Mouse (Mus musculus) right cerebral cortex, adult 18-20 months (tissue): Measurements from ENCODE around the gene Gm37240.

Experiments used
- DNase-seq: peaks from one replicate; pipeline ENCODE4 v3.0.0; 2022; ENCODE audit warnings: mixed read lengths

Gm37240 gene

DNA sequence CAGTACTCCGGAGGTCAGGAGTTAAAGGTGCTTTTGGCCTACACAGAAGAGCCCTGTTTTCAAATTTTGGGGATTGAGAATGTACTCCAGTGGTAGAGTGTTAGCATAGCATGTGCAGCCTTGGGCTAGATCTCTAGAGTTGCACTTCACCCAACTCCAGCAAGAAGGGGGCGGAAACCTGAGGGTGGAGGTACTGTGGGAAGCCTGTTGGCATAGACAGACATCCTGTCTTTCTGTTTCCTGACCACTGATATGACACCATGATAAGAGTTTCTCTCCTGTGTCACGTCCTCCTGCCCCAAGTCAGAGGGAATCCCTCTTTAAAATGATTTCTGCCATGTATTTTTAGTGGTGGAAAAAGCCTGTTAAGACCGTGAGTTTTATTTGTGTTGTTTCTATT is 1038.5 kb downstream of the Gm37240 start:
- DNase-seq = no peak

DNA sequence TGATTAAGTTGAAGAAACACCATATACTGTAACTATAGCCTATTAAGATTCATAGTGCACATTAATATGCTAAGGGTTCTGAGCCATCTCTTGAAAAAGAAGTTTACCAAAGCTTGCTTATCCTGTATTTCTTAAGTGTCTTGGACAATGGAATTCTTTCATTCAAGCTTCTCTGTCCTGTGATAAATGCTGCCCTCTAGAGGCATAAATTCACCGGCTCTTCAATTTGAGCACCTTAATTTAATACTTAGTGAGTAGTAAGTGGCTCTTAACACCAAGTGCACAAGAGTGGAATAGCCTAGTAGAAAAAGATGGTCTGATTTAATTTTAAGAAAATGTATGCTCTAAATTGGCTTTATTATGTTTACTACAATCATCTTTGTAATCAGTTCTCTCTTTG is 1043.7 kb downstream of the Gm37240 start:
- peak; percentile 50 for DNase-seq

DNA sequence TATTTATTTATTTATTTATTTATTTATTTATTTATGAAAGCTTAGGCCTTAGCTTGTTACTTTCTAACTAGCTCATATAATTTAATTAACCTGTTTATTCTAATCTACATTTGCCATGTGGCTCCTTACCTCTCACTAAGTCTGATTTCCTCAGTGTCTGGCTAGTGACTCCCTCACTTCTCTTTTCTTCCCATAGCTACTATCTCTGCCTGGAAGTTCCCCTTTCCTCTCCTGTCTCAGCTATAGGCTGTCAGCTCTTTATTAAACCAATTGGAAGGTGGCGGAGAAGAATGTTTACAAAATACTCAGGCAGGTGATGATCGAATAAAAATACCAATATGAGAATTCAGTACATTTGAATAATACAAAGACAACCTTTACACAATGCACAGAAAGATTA is 1044.5 kb downstream of the Gm37240 start:
- DNase-seq = no peak

DNA sequence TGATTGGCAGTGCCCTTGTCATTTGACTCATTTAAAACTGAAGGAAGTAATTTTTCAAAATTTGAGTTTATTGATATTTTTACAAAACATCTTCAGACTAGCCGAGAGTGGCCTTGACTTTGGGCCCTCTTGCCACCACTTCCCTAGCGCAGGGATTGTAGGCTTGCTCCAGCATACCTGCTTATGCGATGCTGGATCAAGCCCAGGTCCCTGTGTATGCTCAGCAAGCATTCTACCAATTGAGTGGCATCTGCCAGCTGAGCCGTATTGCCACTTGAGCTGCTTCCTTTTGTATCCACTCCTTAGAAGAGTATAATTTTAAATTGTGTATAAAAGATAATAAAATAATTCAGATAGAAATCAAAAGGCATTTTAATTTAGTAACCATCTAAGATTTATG is 1046.0 kb downstream of the Gm37240 start:
- no peak for DNase-seq

DNA sequence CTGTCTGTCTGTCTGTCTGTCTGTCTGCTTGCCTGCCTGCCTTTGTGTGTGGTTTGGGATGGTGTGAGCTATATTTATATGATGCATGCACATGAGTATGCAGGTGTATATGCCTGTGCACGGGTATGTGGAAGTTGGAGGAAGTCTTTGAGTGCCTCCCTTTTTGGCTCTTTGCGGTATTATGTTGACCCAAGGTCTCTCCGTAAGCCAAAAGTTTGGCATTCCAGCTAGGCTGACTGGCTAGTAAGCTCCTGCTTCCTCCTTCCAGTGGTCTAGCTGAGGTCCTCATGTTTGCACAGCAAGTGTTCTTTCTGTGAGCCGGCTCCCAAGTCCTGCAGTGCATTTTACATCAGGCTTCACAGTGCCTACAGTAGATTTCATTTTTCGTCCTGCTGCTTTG is 1047.8 kb downstream of the Gm37240 start:
- no peak for DNase-seq

DNA sequence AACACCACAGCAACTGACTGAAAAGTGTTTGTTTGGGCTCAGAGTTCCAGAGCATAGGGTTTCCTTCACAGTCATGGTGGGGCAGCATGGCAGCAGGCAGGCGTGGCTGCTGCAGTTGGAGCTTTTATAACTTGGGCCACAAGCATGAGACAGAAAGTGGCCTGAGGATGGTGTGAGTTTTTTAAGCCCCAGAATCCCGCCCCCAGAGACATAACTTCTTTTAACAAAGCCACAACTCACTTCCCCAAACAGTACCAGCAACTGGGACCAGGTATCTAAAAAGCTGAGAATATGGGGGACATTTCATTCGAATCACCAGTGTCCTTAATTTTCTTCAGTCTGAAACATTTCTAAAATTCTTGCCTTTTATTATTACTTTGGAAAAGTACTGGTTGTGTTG is 1049.3 kb downstream of the Gm37240 start:
- no peak for DNase-seq

DNA sequence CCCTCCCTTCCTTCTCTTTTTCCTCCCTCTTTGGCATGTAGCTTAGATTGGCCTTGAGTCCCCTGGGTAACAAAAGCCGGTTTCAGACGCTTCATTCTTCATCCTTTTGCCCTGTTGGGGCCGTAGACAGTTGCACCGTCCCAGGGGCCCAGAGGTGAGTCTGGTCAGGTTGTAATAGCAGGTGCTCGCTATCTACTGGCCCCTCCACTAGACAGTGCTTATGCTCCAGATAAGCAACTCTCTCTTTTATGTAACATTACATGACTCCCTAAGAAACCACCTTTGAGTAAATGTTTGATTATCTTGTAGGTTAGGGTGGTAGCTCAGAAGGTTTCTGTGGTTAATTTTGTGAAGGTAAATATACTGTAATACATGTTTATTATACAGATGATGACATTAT is 1051.3 kb downstream of the Gm37240 start:
- DNase-seq = no peak

DNA sequence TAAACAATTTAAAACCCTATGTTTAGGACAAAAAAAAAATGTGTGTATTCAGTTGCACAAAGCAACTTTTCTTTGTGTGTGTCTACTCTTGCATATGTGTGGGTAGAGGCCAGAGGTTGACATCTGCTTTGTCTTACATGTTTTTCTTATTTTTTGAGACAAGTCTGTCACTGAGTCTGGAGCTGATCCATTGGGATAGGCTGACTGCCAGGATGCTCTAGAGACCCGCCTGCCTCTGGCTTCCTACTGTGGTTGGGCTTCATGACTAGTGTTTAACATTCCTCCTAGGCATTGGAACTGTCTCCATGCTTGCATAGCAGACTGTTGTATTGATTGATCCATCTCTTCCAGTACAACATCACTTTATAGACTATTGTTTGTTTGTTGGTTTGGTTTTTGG is 1058.0 kb downstream of the Gm37240 start:
- DNase-seq = no peak

DNA sequence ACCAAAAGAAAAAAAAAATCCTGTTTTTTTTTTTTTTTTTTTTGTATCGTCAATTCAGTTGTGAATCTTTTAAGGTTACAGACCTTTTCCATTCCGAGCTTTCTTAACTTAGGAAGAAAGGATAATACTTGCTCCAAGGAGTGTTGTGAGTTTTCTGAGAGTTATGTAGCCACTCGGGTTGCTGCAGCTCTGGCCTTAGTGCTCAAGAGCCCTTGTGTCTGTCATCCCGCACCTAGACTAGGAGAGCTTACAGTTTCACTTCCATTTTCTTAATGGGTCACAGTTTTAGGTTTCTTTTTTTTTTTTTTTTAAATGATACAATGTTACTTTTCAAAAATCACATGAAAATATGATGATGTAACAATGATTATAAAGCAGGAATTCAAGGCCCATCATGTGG is 1059.7 kb downstream of the Gm37240 start:
- DNase-seq = no peak

DNA sequence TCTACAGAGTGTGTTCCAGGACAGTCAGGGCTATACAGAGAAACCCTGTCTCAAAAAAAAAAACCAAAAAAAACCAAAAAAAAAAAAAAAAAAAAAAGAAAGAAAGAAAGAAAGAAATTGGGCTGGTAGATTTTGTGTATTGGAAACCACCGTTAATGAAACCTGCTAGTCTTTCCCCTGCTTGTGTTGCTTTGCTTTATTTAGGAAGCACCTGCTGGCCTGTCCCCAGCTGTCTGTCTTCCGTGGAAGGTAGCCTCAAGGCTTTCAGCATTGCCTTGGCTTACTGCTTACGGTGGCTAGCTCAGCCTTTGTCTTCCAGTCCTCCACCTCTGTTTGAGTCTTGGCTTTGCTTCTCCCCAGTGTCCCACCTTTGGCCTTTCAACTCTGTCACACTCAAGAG is 1060.4 kb downstream of the Gm37240 start:
- DNase-seq = no peak

DNA sequence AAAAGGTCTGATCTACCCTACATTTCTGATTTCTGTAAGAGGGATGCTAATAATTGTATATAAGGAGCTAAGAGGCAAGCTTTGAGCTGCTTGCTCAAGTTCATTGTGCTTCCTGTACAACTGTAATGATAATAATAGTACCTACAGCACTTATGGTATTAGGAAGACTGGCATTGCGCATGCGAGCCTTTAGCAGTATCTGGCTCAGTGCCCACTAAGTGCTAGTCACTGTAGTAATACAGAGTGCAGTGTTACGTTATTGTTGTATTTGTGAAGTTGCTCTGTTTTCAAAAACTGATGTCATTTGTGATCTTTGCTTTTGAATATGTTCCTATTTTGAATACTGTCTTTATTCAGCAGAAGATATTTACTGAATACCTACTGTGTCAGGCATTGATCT is 1060.9 kb downstream of the Gm37240 start:
- no peak for DNase-seq

DNA sequence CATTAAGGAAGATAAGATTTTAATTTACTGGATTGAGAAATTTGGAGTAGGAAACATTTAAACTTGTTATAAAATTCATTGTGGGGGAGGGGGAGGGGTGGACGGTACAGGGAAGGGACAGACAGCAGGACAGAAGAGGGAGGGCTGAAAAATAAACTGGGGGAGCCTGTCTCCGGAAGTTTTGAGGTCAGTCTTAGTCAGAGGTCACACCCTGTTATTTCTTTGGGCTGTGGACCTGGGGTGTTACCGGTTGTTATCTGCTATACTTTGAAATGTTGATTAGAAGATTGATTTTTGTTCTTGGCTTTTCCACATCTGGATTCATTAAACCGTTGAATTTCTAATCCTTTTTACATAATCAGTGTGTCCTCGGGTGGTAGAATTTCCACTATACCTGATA is 1061.3 kb downstream of the Gm37240 start:
- no peak for DNase-seq

DNA sequence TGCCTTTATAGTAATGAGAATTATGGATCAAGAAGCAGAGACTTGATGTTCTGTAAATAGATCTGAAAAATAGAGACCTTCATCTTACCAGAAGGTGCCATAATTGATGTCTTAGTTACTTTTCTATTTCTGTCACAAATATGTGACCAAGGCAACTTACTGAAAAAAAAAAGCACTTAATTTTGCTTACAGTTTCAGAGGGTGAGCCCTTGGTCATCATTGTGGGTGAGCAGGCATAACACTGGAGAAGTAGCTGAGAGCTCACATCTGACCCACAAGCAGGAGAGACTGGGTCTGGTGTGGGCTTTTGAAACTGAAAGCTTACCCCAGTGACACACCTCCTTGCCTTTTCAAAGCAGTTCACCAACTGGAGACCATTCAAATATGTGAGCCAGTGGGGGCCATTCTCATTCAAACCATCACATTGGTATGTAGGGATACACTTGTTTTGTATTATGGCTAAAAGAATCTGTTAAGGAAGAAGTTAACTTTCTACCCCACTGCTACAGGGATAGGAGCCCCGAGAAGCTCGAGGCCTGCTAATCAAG is 1066.6 kb downstream of the Gm37240 start:
- DNase-seq = no peak

DNA sequence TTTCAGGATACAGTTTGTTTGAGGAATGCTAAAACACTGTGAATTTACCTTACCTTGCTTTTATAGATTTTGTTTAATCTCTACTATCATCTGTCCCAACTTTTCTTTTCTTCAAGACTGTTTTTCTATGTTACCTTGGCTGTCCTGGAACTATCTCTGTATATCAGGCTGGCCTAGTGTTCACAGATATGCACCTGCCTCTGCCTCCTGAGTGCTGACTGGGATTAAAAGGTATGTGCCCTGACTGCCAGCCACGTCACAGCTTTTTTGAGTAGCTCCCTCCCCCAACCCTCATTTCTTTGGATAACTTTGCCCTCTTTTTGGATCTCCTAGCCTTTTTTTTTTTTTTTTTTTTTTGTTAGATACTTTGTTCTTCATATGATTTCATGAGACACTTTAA is 1070.4 kb downstream of the Gm37240 start:
- no peak for DNase-seq

DNA sequence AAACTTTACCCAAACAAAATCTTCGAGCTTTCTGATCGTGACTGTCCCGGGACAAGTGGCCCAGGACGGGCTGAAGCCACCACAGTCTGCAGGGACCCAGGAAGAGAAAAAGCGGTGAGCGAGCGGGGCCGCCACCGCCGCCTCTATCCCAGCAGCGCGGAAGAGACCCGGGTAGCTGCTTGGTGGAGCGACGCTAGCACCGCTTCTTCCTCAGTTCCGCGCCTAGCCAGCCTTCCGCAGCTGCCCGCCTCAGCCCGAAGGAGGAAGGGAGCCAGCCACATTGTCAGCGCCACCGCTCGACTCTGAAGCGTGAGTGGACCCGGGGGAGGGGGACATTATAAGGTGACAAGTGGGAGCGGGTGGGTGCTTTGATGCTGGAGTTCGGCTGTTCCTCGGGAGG is 1071.9 kb downstream of the Gm37240 start:
- DNase-seq = peak; percentile 28

DNA sequence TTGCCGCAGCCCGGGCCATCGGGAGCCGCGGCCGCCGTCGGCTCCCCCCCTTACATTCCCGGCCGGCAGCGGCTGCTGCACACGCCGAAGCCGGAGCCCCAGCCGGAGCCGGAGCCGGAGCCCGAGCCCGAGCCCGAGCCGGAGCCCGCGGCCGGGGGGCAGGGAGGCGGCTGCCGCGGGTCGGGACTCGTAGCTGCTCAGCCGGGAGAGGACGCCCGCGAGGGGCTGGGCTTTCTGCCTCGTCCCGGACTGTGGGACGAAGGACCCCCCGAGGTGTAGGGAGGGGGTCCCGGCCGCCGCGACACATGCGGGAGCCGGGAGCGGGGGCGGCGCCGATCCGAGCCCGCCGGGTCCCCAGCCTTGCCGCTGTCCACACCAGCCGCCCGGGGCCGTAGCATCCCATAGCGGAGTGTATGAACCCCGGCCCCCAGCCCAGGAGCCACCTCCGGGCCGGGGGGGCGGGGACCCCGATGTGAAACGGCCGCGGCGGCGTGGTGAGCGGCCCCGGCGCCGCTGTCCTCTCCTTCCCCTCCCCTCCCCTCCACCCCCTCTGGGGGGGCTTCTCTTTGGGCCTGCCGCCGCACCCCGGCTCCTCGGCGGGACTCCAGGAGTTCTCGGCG is 1072.4 kb downstream of the Gm37240 start, which contains the start of gene Fbxw7:
Gene Fbxw7, plus strand, starts transcription at position 507 of the 620 bp plus-strand sequence.
- peak; percentile 20 for DNase-seq

DNA sequence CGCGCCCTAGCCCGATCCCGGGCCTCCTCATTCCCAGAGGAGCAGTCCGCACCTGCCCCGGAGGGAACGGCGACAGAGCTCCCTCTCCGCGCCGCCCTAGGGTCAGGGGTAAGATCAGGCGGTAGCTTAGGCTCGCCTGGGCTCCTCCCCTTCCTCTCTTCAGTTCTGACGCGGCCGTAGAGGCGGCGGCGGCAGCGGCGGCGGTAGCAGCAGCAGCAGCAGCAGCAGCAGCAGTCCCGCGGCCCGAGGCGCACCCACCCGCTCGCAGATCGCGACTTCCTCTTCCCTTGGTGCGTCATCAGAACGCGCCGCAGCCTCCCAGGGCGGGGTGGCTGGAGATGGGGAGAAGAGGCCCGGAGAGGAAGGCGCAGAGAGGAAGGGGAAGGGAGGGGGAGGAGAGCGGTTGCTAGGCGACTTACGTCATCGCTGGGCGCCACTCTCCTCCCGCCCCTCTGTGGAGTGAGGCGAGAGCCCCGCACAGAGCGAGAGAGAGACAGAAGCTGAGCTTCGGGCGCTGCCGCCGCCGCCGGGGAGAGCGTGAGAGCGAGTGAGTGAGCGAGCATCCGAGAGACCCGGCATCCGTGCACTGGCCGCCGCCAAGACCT is 1073.1 kb downstream of the Gm37240 start:
- DNase-seq = peak; percentile 100

DNA sequence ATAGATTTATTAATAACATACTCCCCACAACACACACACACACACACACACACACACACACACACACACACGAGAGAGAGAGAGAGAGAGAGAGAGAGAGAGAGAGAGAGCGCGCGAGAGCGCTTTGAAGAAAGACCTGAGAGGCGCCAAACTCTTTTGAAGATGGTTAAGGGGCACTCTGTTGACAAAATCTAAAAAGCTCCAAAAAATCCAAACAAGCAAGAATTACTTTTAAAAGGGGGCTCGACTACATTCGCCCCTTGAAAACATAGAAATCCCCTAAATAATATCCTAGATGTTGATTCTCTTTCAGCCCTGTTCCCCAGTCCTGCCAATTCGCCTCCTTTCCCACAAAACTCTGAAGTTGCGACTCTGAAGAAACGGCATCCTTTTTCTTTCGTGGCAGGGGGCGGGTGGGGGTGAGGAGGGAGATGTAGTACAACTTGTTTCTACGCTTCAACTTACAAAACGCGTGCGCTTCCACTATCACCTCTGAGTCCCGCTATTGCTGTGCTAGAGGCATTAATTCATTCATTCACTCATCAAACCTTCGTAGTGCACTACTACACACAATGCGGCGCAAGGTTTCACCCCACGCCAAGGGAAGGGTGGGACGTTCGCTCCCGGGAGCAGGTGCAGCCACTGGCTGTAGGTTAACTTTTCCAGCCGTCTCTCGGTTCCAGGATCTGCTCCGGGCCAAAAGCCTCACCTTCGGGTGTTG is 1073.7 kb downstream of the Gm37240 start:
- DNase-seq = no peak

DNA sequence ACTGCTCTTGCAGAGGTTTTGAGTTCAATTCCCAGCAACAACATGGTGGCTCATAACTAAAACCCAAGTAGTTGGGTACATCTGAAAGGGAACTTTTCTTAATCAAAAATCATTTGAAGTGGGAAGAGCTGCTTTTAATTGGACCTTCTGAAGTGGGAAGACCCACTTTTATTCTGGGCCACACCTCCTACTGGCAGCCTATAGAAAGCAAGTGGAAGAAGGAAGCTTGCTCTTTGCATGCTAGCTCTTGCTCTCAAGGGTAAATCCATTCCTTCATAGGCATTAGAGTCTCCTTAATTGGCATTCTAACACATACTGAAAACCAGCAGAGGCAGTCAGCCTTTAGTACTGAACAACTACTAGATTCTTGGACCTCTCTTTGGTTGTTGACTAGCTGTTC is 1076.5 kb downstream of the Gm37240 start:
- no peak for DNase-seq

DNA sequence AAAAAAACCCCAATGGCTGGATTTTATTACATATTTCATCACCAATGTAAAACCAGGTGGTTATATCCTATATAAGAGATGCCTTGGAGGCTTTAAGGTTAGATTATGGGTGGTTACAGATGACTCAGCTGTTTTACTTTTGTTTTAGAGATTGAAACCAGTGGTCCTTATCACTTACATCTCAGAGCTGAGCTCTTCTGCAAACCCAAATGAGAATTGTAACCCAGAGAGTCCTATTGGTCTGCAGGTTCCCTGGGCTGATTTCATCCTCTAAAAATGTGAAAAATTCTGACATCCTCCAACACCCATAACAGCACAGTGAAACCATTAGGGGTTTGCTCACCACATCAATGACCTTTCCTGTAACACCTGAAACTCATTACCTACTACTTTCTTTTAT is 1078.4 kb downstream of the Gm37240 start:
- DNase-seq = no peak

DNA sequence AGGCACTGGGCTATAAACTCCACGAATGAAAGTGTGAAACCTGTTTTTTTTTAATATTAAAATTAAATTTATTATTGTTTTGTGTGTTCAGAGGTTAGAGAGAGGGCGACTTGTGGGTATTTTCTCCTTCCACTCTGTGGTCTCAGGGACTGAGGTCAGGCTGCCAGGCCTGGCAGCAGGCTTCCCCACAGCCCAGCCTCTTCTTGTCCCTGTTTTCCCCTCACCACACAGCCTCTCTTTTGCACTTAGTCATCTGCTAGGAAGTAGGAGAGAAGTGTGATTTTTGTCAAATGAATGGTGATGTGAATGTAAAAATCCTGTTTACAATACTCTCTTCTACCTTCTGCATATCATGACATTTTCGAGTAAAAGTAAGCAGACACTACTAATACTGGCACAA is 1079.5 kb downstream of the Gm37240 start:
- DNase-seq = no peak

DNA sequence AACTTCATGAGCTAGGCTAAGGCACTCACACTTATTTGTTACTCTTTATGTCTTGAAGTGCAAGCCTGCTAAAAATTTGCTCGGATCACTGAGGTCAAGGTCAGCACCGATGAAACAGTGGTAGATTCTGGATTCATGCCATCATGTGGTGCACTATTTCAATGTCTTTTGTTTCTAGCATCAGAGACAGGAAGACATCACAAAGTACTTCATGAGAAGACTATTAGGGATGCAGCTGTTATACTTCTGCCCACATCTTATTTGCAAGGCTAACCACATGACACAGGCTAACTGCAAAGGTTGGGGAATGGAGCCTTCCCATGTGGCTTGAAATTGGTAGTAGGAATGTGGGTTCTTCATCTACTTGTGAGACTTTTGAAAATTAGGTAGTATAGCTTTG is 1081.1 kb downstream of the Gm37240 start:
- no peak for DNase-seq

DNA sequence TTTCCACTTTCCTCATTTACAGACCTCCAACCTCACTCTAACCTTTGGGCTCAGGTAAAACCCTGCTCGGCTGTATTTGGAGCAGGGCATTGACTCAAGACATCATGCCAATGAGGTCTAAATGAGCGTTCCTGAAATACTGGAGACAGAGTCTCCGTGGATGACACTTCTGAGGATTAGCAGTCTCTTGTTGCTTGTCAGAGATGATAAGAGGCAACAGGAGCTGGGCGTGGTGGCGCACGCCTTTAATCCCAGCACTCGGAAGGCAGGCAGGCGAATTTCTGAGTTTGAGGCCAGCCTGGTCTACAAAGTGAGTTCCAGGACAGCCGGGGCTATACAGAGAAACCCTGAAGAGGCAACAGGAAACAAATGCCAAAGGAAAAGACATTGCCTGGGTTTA is 1083.3 kb downstream of the Gm37240 start:
- no peak for DNase-seq

DNA sequence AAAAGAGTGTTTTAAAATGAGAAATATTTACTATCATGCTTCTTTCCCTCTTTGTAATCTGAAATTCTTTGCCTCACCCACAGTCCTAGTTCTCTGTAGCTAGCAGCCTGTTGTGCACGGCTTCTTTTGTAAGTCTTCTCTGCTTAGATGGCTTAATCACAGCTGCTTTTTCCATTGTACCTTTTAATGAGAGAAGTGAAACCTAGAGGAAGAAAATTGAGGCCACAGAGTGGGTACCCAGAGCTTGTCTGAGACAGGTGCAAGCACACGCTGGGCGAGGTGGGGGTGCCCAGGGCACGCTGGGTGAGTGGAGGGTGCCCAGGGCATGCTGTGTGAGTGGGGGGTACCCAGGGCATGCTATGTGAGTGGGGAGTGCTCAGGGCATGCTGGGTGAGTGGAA is 1099.4 kb downstream of the Gm37240 start:
- DNase-seq = no peak
